Mouse (Mus musculus): ENCODE data around the gene Hmga1. TPM values are rescaled to one million over a fixed set of nuclear protein-coding genes. Genes with fewer than 3 reads are reported as not detected.

Gene Hmga1
- polyA plus RNA-seq, 1 experiment from 2014 or later: 142 TPM

GRCm38 (mm10) chr17:27541984-27542383, 14.3 kb upstream of the Hmga1 start:
- Histone ChIP-seq H3K36me3 (ENCODE audit: control insufficient read depth, insufficient read depth, low read length) (no peaks in the 10 kb centered on the region), H3K9me3 (ENCODE audit: control insufficient read depth, low read length) (no peaks in the 10 kb centered on the region), H3K4me1 (ENCODE audit: control insufficient read depth, insufficient read depth, low read length) (no peaks in the 10 kb centered on the region), H3K4me3 (ENCODE audit: low read depth, low read length) (no peak overlapping the region), H3K27ac (replicated peaks; ENCODE audit: low read depth, low read length) (no peak overlapping the region), H3K27me3 (replicated peaks; ENCODE audit: control insufficient read depth, insufficient read depth, low read length) (no peaks in the 10 kb centered on the region), H3K4me2 (ENCODE audit: low read depth, low read length) (no peak overlapping the region), H3K9ac (ENCODE audit: low read depth, low read length) (no peak overlapping the region)
- 74% methylated on average over 3 of the region's 3 CpGs for WGBS
- DNase-seq (ENCODE audit: low spot score) (no peak), ATAC-seq (ENCODE audit: low read depth) (no peak)

GRCm38 (mm10) chr17:27544551-27544950, 11.7 kb upstream of the Hmga1 start:
- Histone ChIP-seq H3K9me3 (ENCODE audit: control insufficient read depth, low read length) (no peaks in the 10 kb centered on the region), H3K4me3 (ENCODE audit: low read depth, low read length) (no peak overlapping the region), H3K27ac (replicated peaks; ENCODE audit: low read depth, low read length) (no peak overlapping the region), H3K27me3 (replicated peaks; ENCODE audit: control insufficient read depth, insufficient read depth, low read length) (no peaks in the 10 kb centered on the region), H3K36me3 (ENCODE audit: control insufficient read depth, insufficient read depth, low read length) (no peaks in the 10 kb centered on the region), H3K4me2 (ENCODE audit: low read depth, low read length) (no peak overlapping the region), H3K4me1 (ENCODE audit: control insufficient read depth, insufficient read depth, low read length) (peaks cover 5% of the 10 kb centered on the region; the same call in 1 of the 2 replicates), H3K9ac (ENCODE audit: low read depth, low read length) (no peak overlapping the region)
- no peak for DNase-seq (ENCODE audit: low spot score)
- 84% methylated on average over 11 of the region's 11 CpGs for WGBS
- ATAC-seq (ENCODE audit: low read depth): no peak

- Histone ChIP-seq H3K9ac (ENCODE audit: low read depth, low read length) (no peak overlapping the region), H3K4me1 (ENCODE audit: control insufficient read depth, insufficient read depth, low read length) (peaks cover 5% of the 10 kb centered on the region; the same call in 1 of the 2 replicates), H3K27ac (replicated peaks; ENCODE audit: low read depth, low read length) (no peak overlapping the region), H3K9me3 (ENCODE audit: control insufficient read depth, low read length) (no peaks in the 10 kb centered on the region), H3K36me3 (ENCODE audit: control insufficient read depth, insufficient read depth, low read length) (no peaks in the 10 kb centered on the region), H3K4me2 (ENCODE audit: low read depth, low read length) (no peak overlapping the region), H3K4me3 (ENCODE audit: low read depth, low read length) (no peak overlapping the region), H3K27me3 (replicated peaks; ENCODE audit: control insufficient read depth, insufficient read depth, low read length) (no peaks in the 10 kb centered on the region)
- no peak for DNase-seq (ENCODE audit: low spot score)
- no peak for ATAC-seq (ENCODE audit: low read depth)
- whole genome bisulfite sequencing: 33% methylated on average over 12 of the region's 12 CpGs
Observed at GRCm38 (mm10) chr17:27545991-27546390, 10.3 kb upstream of the Hmga1 start.

GRCm38 (mm10) chr17:27546574-27547085, 9.7 kb upstream of the Hmga1 start:
- ATAC-seq (ENCODE audit: low read depth) (no peak), DNase-seq (ENCODE audit: low spot score) (no peak)
- WGBS: 57% methylated on average over 6 of the region's 7 CpGs
- Histone ChIP-seq H3K27ac (replicated peaks; ENCODE audit: low read depth, low read length) (no peak overlapping the region), H3K4me2 (ENCODE audit: low read depth, low read length) (no peak overlapping the region), H3K9me3 (ENCODE audit: control insufficient read depth, low read length) (no peaks in the 10 kb centered on the region), H3K9ac (ENCODE audit: low read depth, low read length) (no peak overlapping the region), H3K36me3 (ENCODE audit: control insufficient read depth, insufficient read depth, low read length) (no peaks in the 10 kb centered on the region), H3K27me3 (replicated peaks; ENCODE audit: control insufficient read depth, insufficient read depth, low read length) (no peaks in the 10 kb centered on the region), H3K4me3 (ENCODE audit: low read depth, low read length) (no peak overlapping the region), H3K4me1 (ENCODE audit: control insufficient read depth, insufficient read depth, low read length) (peaks cover 5% of the 10 kb centered on the region; the same call in 1 of the 2 replicates)

- Histone ChIP-seq H3K4me2 (ENCODE audit: low read depth, low read length) (no peak overlapping the region), H3K36me3 (ENCODE audit: control insufficient read depth, insufficient read depth, low read length) (no peaks in the 10 kb centered on the region), H3K4me1 (ENCODE audit: control insufficient read depth, insufficient read depth, low read length) (peaks cover 5% of the 10 kb centered on the region; the same call in 1 of the 2 replicates), H3K27ac (replicated peaks; ENCODE audit: low read depth, low read length) (no peak overlapping the region), H3K4me3 (ENCODE audit: low read depth, low read length) (no peak overlapping the region), H3K27me3 (replicated peaks; ENCODE audit: control insufficient read depth, insufficient read depth, low read length) (no peaks in the 10 kb centered on the region), H3K9ac (ENCODE audit: low read depth, low read length) (no peak overlapping the region), H3K9me3 (ENCODE audit: control insufficient read depth, low read length) (no peaks in the 10 kb centered on the region)
- ATAC-seq (ENCODE audit: low read depth) (no peak), DNase-seq (ENCODE audit: low spot score) (no peak)
- 72% methylated on average over 9 of the region's 9 CpGs for WGBS
Observed at GRCm38 (mm10) chr17:27547253-27547868, 8.9 kb upstream of the Hmga1 start.

- Histone ChIP-seq H3K4me1 (ENCODE audit: control insufficient read depth, insufficient read depth, low read length) (peaks cover 5% of the 10 kb centered on the region; the same call in 1 of the 2 replicates), H3K27ac (replicated peaks; ENCODE audit: low read depth, low read length) (no peak overlapping the region), H3K4me3 (ENCODE audit: low read depth, low read length) (no peak overlapping the region), H3K27me3 (replicated peaks; ENCODE audit: control insufficient read depth, insufficient read depth, low read length) (no peaks in the 10 kb centered on the region), H3K9me3 (ENCODE audit: control insufficient read depth, low read length) (no peaks in the 10 kb centered on the region), H3K9ac (ENCODE audit: low read depth, low read length) (no peak overlapping the region), H3K4me2 (ENCODE audit: low read depth, low read length) (no peak overlapping the region), H3K36me3 (ENCODE audit: control insufficient read depth, insufficient read depth, low read length) (no peaks in the 10 kb centered on the region)
- no peak for DNase-seq (ENCODE audit: low spot score)
- ATAC-seq (ENCODE audit: low read depth): no peak
- 55% methylated on average over 8 of the region's 8 CpGs for WGBS
Observed at GRCm38 (mm10) chr17:27549234-27549633, 7.1 kb upstream of the Hmga1 start.

- DNase-seq (ENCODE audit: low spot score): no peak
- ATAC-seq (ENCODE audit: low read depth): no peak
- H3K4me1 ChIP-seq (ENCODE audit: control insufficient read depth, insufficient read depth, low read length): peaks cover 19% of the 10 kb centered on the region
- 55% methylated on average over 10 of the region's 10 CpGs for WGBS
- H3K9ac ChIP-seq (ENCODE audit: low read depth, low read length): no peak overlapping the region
- no peaks in the 10 kb centered on the region for H3K27me3 ChIP-seq (replicated peaks; ENCODE audit: control insufficient read depth, insufficient read depth, low read length)
- H3K27ac ChIP-seq (replicated peaks; ENCODE audit: low read depth, low read length): no peak overlapping the region
- H3K4me2 ChIP-seq (ENCODE audit: low read depth, low read length): no peak overlapping the region
- H3K4me3 ChIP-seq (ENCODE audit: low read depth, low read length): no peak overlapping the region
- H3K9me3 ChIP-seq (ENCODE audit: control insufficient read depth, low read length): no peaks in the 10 kb centered on the region
- no peaks in the 10 kb centered on the region for H3K36me3 ChIP-seq (ENCODE audit: control insufficient read depth, insufficient read depth, low read length)
Observed at GRCm38 (mm10) chr17:27551393-27551940, 4.8 kb upstream of the Hmga1 start.

GRCm38 (mm10) chr17:27552215-27553201, 3.8 kb upstream of the Hmga1 start:
- Histone ChIP-seq H3K4me3 (ENCODE audit: low read depth, low read length) (no peak overlapping the region), H3K27me3 (replicated peaks; ENCODE audit: control insufficient read depth, insufficient read depth, low read length) (no peaks in the 10 kb centered on the region), H3K9me3 (ENCODE audit: control insufficient read depth, low read length) (no peaks in the 10 kb centered on the region), H3K36me3 (ENCODE audit: control insufficient read depth, insufficient read depth, low read length) (no peaks in the 10 kb centered on the region), H3K27ac (replicated peaks; ENCODE audit: low read depth, low read length) (no peak overlapping the region), H3K4me1 (ENCODE audit: control insufficient read depth, insufficient read depth, low read length) (peaks cover 19% of the 10 kb centered on the region), H3K4me2 (ENCODE audit: low read depth, low read length) (no peak overlapping the region), H3K9ac (ENCODE audit: low read depth, low read length) (no peak overlapping the region)
- no peak for ATAC-seq (ENCODE audit: low read depth)
- no peak for DNase-seq (ENCODE audit: low spot score)
- WGBS: 73% methylated on average over 23 of the region's 23 CpGs

All from embryonic facial prominence, embryonic 14.5 days (tissue).